Mouse (Mus musculus) liver, postnatal 0 days (tissue): ENCODE data around the gene Myo18a.

Experiments
- CTCF ChIP-seq: sonication (generic); IDR thresholded peaks from 2 replicates; pipeline ENCODE4 v1.5.1; 2016; ENCODE audit warnings: antibody characterized with exemption, low read depth
- EP300 ChIP-seq: IDR thresholded peaks from 2 replicates; pipeline ENCODE4 v1.6.1; 2016; ENCODE audit warnings: antibody characterized with exemption, low read depth, mild to moderate bottlenecking

DNA sequence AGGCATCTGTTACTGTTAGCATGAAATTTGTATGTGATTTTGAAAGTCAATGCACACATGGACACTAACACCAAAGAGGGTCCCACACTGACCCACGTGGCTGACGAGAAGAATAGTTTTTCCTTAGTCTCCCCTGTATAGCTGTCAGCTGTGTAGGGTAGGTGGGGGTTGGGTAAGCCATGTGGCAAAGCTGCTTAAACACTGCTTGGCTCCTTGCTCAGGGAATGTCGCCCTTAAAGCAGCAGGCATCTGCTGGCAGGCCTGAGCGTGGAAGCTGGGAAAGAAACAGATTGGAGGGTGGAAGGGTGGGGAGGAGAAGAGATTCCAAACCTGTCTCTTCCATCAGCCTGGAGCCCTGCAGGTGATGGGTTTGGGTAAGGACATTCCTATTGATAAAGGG is 108.4 kb downstream of the Myo18a start:
- TF ChIP-seq CTCF, result no peak
- no peak for TF ChIP-seq EP300
